Mouse (Mus musculus): ENCODE measurements at regions not wholly inside any gene's neighbourhood (a gene's known extent, or its start where the extent isn't known, plus 50 kb on each side); places are given as distances from the start of the nearest gene placed in this dataset.

DNA sequence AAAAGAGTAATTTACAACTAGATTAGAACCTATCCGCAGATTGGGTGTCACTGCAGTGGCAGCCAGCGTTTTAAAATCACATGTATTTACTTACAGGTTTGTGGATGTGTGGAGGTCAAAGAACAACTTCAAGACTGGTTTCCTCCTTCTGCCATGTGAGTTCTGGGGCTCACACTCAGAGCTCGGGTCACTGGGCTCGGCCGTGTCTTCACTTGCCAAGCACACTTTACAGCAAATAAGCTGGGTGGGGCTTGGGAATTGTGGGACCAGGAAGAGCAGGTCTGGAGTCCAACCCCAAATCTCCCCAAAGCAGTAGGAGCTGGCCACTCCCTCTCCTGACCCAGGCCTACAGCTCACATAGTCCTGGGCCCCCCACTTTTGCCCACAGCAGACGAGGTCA is 202.5 kb upstream of the 4930535I16Rik start:
- ATAC-seq (ENCODE audit: insufficient number of reproducible peaks, insufficient read depth, low FRiP score, low TSS enrichment, low read depth) = no peak
- WGBS = 62% methylated on average over 6 of the region's 6 CpGs
- H3K4me1 ChIP-seq (replicated peaks) = no peaks in the 10 kb centered on the region

DNA sequence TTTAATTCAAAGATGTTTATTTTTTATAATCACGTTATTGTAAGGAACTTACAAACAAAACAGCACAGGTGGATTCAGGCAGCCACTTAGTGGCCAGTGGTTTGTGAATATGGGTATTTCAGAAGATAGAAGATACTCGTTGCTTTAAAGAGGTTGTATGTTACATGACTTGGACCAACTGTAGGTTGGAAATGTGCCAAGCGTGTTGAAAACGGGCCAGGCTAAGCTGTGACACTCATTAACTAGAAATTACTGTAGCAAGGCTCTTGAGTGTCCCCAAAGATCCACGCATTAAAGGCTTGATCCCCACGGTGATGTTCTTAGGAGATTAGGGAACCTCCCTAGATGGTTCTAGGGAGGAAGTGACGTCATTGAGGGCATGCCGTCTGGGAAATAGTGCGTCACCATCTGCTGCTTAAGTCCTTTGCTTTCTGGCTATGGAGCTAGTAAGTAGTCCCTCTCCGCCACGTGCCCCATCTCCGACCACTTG is 196.1 kb upstream of the 4930535I16Rik start:
- no peak overlapping the region for H3K4me2 ChIP-seq
- WGBS = 83% methylated on average over 12 of the region's 12 CpGs
- H3K4me1 ChIP-seq (replicated peaks) = no peaks in the 10 kb centered on the region
- no peak overlapping the region for H3K9ac ChIP-seq (replicated peaks)
- no peak for ATAC-seq (ENCODE audit: insufficient number of reproducible peaks, insufficient read depth, low FRiP score, low TSS enrichment, low read depth)
- H3K27ac ChIP-seq = no peak overlapping the region
- H3K27me3 ChIP-seq = no peaks in the 10 kb centered on the region
- no peaks in the 10 kb centered on the region for H3K36me3 ChIP-seq
- peaks cover 4% of the 10 kb centered on the region; the same call in 1 of the 2 replicates for H3K9me3 ChIP-seq
- no peak overlapping the region for H3K4me3 ChIP-seq (replicated peaks)

More for the DNA sequence above, 202.5 kb upstream of the 4930535I16Rik start:
- Histone ChIP-seq H3K27ac (no peak overlapping the region), H3K36me3 (no peaks in the 10 kb centered on the region), H3K9ac (replicated peaks) (no peak overlapping the region), H3K4me3 (replicated peaks) (no peak overlapping the region), H3K4me2 (no peak overlapping the region), H3K9me3 (no peaks in the 10 kb centered on the region), H3K27me3 (no peaks in the 10 kb centered on the region)

DNA sequence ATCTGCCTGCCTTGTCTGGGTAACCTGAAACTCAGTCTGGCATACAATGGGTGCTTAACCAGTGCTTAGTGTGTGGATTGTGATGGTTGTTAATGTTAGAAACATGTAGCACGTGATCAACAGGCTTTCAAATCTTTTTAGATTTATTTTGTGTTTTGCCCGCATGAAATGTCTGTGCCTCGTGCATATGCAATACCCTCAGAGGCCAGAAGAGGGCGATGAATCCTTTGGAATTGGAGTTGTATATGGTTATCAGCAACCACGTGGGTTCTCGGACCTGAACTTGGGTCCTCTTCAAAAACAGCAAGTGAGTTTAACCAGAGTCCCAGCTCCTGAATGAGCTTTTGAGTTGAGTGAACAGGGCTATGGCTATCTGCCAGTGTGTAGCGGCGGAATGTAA is 192.9 kb upstream of the 4930535I16Rik start:
- 66% methylated on average over 8 of the region's 8 CpGs for WGBS
- H3K9me3 ChIP-seq = peaks cover 4% of the 10 kb centered on the region; the same call in 1 of the 2 replicates
- no peak overlapping the region for H3K4me3 ChIP-seq (replicated peaks)
- H3K9ac ChIP-seq (replicated peaks) = no peak overlapping the region
- no peak for ATAC-seq (ENCODE audit: insufficient number of reproducible peaks, insufficient read depth, low FRiP score, low TSS enrichment, low read depth)
- no peaks in the 10 kb centered on the region for H3K4me1 ChIP-seq (replicated peaks)
- no peaks in the 10 kb centered on the region for H3K36me3 ChIP-seq
- H3K27me3 ChIP-seq = no peaks in the 10 kb centered on the region
- H3K27ac ChIP-seq = no peak overlapping the region
- H3K4me2 ChIP-seq = no peak overlapping the region

DNA sequence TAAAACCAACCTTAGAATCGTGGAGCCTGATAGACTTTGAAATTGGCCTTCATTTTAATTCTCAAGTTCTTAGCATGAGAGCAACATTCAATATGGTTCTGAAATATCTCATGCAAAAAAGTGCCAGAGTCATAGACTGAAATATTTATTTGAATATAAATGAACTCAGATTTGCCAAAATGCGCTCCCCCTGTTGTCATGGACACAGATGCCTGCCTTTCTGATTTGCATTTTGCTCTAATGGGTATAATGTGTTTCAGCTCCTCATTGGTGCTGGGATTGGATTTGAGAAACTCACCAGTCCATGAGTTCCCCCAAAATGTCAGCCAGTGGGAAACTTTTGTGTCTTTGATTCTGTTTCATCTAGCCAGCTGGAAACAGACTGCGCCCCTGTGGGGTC is 191.5 kb upstream of the 4930535I16Rik start:
- H3K27ac ChIP-seq = no peak overlapping the region
- no peaks in the 10 kb centered on the region for H3K27me3 ChIP-seq
- H3K4me3 ChIP-seq (replicated peaks) = no peak overlapping the region
- H3K9ac ChIP-seq (replicated peaks) = no peak overlapping the region
- WGBS = 81% methylated on average over 3 of the region's 3 CpGs
- ATAC-seq (ENCODE audit: insufficient number of reproducible peaks, insufficient read depth, low FRiP score, low TSS enrichment, low read depth) = no peak
- H3K4me2 ChIP-seq = no peak overlapping the region
- H3K36me3 ChIP-seq = no peaks in the 10 kb centered on the region
- peaks cover 4% of the 10 kb centered on the region; the same call in 1 of the 2 replicates for H3K9me3 ChIP-seq
- H3K4me1 ChIP-seq (replicated peaks) = no peaks in the 10 kb centered on the region

DNA sequence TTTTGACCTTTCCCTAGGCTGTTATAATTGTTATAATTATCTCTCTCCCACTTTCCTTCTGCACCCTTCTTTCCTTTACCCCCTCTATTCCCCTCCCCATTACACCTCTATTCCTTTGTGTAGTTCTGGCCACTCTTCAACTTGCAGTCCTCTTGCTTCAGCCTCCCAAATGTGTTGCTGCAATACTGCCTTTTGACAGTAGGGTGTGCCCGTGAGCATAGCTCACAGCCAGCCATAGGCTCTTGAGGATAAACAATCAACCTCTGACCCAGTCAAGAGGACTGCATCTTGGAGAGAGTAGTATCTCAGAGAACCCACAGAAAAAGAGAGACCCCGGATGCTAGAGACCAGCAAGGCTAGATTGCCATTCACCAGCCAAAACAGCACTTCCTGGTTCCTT is 184.9 kb upstream of the 4930535I16Rik start:
- H3K9me3 ChIP-seq = no peaks in the 10 kb centered on the region
- no peak overlapping the region for H3K4me3 ChIP-seq (replicated peaks)
- 41% methylated on average over 2 of the region's 2 CpGs for WGBS
- no peak for ATAC-seq (ENCODE audit: insufficient number of reproducible peaks, insufficient read depth, low FRiP score, low TSS enrichment, low read depth)
- H3K4me2 ChIP-seq = no peak overlapping the region
- peaks cover 13% of the 10 kb centered on the region for H3K4me1 ChIP-seq (replicated peaks)
- no peak overlapping the region for H3K27ac ChIP-seq
- no peaks in the 10 kb centered on the region for H3K36me3 ChIP-seq
- H3K27me3 ChIP-seq = peaks cover 15% of the 10 kb centered on the region
- no peak overlapping the region for H3K9ac ChIP-seq (replicated peaks)

DNA sequence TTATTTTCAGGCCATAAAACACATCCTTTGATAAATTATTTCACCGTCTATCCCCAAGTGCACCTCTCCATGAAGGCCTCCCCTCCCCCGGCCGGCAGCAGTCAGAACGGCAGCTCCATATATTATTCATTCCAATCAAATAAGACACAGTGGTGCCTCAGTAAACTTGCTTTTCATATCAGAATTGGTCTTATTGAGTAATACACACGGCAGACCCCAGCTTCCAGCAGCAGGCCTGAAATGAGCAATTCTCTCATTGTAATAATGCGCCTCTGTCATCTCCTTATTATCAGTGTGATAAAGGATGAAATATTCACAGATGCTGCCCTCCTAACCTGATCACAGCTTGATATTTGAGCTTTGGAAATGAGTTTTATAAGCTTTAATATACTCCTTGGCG is 169.0 kb upstream of the 4930535I16Rik start:
- WGBS = 83% methylated on average over 7 of the region's 7 CpGs
- H3K9me3 ChIP-seq = no peaks in the 10 kb centered on the region
- ATAC-seq (ENCODE audit: insufficient number of reproducible peaks, insufficient read depth, low FRiP score, low TSS enrichment, low read depth) = no peak
- H3K4me1 ChIP-seq (replicated peaks) = no peaks in the 10 kb centered on the region
- H3K4me2 ChIP-seq = no peak overlapping the region
- H3K9ac ChIP-seq (replicated peaks) = no peak overlapping the region
- no peaks in the 10 kb centered on the region for H3K27me3 ChIP-seq
- H3K4me3 ChIP-seq (replicated peaks) = no peak overlapping the region
- H3K36me3 ChIP-seq = no peaks in the 10 kb centered on the region
- H3K27ac ChIP-seq = no peak overlapping the region

DNA sequence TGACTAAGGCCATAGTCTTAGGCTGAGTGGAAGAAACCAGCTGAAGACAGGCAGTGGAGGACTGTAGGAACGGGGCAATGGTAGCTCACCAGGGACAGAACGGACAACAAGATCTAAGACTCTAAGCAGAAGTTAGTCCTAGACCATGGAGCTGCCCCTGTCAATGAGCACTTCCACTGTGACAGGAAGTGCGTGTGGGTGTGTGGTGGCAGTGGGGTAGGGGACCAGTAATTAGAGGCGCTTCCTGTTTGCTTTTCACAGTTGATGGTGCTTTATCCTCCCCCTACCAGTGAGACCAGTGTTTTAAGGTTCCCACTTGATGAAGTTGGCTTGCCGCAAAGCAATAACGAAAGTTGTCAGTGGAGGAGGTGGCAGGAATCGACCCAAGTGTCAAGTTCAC is 168.4 kb upstream of the 4930535I16Rik start:
- no peak overlapping the region for H3K4me2 ChIP-seq
- 80% methylated on average over 7 of the region's 7 CpGs for WGBS
- H3K27me3 ChIP-seq = no peaks in the 10 kb centered on the region
- no peaks in the 10 kb centered on the region for H3K36me3 ChIP-seq
- no peak overlapping the region for H3K9ac ChIP-seq (replicated peaks)
- H3K4me3 ChIP-seq (replicated peaks) = no peak overlapping the region
- no peaks in the 10 kb centered on the region for H3K4me1 ChIP-seq (replicated peaks)
- H3K9me3 ChIP-seq = no peaks in the 10 kb centered on the region
- ATAC-seq (ENCODE audit: insufficient number of reproducible peaks, insufficient read depth, low FRiP score, low TSS enrichment, low read depth) = no peak
- no peak overlapping the region for H3K27ac ChIP-seq

DNA sequence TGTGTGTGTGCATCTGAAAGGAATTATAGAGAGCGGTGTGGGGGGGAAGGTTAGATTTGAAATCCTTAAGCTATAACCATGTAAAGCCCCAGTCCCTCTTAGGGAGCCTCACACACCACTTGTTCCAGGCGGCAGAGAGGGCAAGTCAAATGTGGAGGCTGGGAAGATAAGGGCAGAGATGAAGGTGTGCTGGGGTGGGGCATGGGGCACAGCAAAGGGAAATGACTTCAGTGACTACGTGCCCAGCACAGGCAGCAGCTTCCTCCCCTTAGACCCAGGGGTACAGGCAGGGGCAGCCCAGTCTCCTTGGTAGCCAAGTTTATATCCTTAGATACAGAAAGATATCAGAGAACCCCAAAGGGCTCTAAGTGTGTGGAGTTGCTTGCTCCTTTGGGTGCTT is 161.8 kb upstream of the 4930535I16Rik start:
- no peaks in the 10 kb centered on the region for H3K9me3 ChIP-seq
- no peaks in the 10 kb centered on the region for H3K36me3 ChIP-seq
- peaks cover 3% of the 10 kb centered on the region for H3K27me3 ChIP-seq
- H3K9ac ChIP-seq (replicated peaks) = no peak overlapping the region
- no peak overlapping the region for H3K4me2 ChIP-seq
- H3K27ac ChIP-seq = no peak overlapping the region
- no peak for ATAC-seq (ENCODE audit: insufficient number of reproducible peaks, insufficient read depth, low FRiP score, low TSS enrichment, low read depth)
- H3K4me3 ChIP-seq (replicated peaks) = no peak overlapping the region
- no peaks in the 10 kb centered on the region for H3K4me1 ChIP-seq (replicated peaks)
- WGBS = 60% methylated on average over 3 of the region's 3 CpGs

DNA sequence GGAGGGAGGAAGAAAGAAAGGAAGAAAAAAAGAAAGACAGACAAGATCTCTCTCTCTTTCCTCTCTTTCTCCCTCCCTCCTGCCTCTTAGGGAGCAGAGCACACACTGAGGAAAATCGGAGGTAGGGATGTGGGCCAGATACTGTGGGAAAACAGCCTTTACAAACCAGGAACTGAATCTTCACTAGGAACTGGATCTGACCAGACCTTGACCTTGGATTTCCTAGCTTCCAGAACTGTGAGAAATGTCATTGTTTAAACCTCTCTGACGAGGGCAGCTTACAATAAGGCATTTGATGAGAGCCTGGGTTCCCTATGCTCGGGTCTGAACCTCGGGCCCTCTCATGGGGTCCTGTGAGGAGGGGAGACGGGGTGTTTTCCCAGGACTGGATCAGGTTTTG is 157.7 kb upstream of the 4930535I16Rik start:
- Histone ChIP-seq H3K27ac (no peak overlapping the region), H3K4me2 (no peak overlapping the region), H3K4me1 (replicated peaks) (no peaks in the 10 kb centered on the region), H3K27me3 (peaks cover 3% of the 10 kb centered on the region), H3K4me3 (replicated peaks) (no peak overlapping the region), H3K9me3 (no peaks in the 10 kb centered on the region), H3K36me3 (no peaks in the 10 kb centered on the region), H3K9ac (replicated peaks) (no peak overlapping the region)
- ATAC-seq (ENCODE audit: insufficient number of reproducible peaks, insufficient read depth, low FRiP score, low TSS enrichment, low read depth) = no peak
- WGBS = 73% methylated on average over 5 of the region's 5 CpGs

DNA sequence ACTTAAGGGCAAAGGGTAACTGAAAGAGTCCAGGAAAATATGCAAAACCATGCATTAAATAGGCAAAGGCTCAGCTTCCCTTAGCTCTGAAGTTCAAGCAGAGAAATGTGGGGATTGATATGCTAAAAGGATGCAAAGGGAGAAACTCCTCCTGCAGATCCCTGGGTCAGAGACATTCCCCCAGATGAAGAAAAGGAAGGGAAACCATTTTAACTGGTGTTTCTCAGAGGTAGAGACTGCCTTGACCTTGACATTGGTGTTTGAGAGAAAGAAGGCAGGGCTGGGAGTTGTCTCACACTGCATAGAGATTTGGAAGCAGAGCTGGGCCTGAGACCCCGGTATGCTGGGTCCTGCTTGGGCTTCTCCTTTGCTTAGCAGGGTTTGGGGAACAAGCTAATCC is 155.8 kb upstream of the 4930535I16Rik start:
- Histone ChIP-seq H3K36me3 (no peaks in the 10 kb centered on the region), H3K9me3 (no peaks in the 10 kb centered on the region), H3K9ac (replicated peaks) (no peak overlapping the region), H3K27ac (no peak overlapping the region), H3K4me3 (replicated peaks) (no peak overlapping the region), H3K27me3 (peaks cover 3% of the 10 kb centered on the region), H3K4me1 (replicated peaks) (no peaks in the 10 kb centered on the region), H3K4me2 (no peak overlapping the region)
- 84% methylated on average over 1 of the region's 1 CpGs for WGBS
- no peak for ATAC-seq (ENCODE audit: insufficient number of reproducible peaks, insufficient read depth, low FRiP score, low TSS enrichment, low read depth)

DNA sequence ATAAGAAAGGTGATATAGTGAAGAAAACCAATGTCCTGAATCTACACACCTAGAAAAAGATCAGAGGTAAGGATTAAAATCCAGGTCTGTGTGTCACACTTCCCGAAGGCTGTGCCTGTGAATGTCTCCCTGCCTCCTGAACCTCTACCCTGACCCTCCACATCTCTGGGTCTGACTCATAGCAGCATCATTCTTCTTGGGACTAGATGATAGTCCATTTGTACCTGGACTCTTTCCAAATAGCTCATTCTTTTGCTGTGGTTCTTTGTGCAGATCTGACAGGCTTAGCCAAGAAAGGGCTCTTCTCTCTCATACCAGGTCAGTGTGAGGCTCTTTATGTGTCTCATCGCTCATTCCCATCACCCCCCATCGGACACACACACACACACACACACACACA is 146.8 kb upstream of the 4930535I16Rik start:
- no peak for ATAC-seq (ENCODE audit: insufficient number of reproducible peaks, insufficient read depth, low FRiP score, low TSS enrichment, low read depth)
- H3K4me1 ChIP-seq (replicated peaks) = no peaks in the 10 kb centered on the region
- 85% methylated on average over 3 of the region's 3 CpGs for WGBS
- H3K27me3 ChIP-seq = no peaks in the 10 kb centered on the region; the same call in 1 of the 2 replicates
- no peak overlapping the region for H3K4me3 ChIP-seq (replicated peaks)
- H3K36me3 ChIP-seq = no peaks in the 10 kb centered on the region
- no peak overlapping the region for H3K9ac ChIP-seq (replicated peaks)
- no peak overlapping the region for H3K4me2 ChIP-seq
- no peak overlapping the region for H3K27ac ChIP-seq
- H3K9me3 ChIP-seq = no peaks in the 10 kb centered on the region

DNA sequence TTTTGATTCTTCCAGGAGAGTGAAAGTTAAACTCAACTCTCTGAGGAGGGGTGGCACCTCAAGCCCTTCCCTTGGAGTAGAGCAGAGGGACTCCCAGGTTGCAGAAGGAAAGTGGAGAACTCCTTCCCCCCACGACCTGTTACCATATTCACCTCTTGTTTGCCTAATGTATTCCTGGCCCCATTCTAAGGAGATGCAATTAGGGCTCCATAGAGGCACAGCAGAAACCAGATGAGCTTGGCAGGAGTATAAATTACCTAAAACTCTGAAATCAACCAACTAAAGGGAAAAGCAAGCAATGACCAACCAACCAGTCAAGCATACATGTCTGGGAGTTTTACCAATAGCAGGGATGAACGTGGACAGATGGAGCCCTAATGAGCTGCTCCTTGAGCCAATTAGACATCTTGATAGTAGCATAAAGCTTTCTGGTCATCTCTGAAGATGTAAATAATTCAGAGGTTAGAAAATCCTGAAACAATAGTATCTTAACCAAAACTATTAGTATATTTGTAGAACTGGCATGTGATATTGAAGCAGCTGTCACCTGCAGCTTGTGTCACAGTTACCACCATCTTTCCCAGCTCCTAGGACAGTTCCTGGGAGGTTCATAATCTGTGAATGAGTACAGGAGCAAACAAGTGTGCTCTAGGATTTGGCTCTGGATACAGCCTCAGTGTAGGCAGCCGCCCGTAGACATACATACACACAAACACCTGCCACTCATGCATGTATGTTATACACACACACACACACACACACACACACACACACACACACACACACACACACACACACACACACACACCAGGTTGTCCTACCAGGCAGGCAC is 145.7 kb upstream of the 4930535I16Rik start:
- Histone ChIP-seq H3K4me3 (replicated peaks) (no peak overlapping the region), H3K4me2 (no peak overlapping the region), H3K27me3 (no peaks in the 10 kb centered on the region; the same call in 1 of the 2 replicates), H3K9me3 (no peaks in the 10 kb centered on the region), H3K36me3 (no peaks in the 10 kb centered on the region), H3K9ac (replicated peaks) (no peak overlapping the region), H3K4me1 (replicated peaks) (no peaks in the 10 kb centered on the region), H3K27ac (no peak overlapping the region)
- 74% methylated on average over 4 of the region's 4 CpGs for WGBS
- no peak for ATAC-seq (ENCODE audit: insufficient number of reproducible peaks, insufficient read depth, low FRiP score, low TSS enrichment, low read depth)

Measured in limb, embryonic 12.5 days (tissue).